Comparison of ENCODE assay signal across 8 mouse cellular contexts in genomic region chr9:44510355-44510871, GRCm38 (mm10). TPM values are rescaled to one million over a fixed set of nuclear protein-coding genes. Genes with fewer than 3 reads are reported as not detected.
DNase-seq lines count a peak whose midpoint lies in the region; ATAC-seq and TF ChIP-seq lines count a peak whose summit lies in the region.

No protein-coding gene starts in this region.

- no peak for ATAC-seq in heart, embryonic 13.5 days (ENCODE audit: extremely low read depth, insufficient number of reproducible peaks, low FRiP score, low TSS enrichment)
- ATAC-seq in liver, embryonic 11.5 days (replicated peaks; ENCODE audit: low FRiP score) = peak; percentile 11; the same call in 1 of the 2 replicates
- ATAC-seq in stomach, embryonic 16.5 days (ENCODE audit: insufficient read depth, low FRiP score) = no peak

- H3K4me3 ChIP-seq in kidney, adult 2 months (ENCODE audit: insufficient read depth, low read depth, low read length) = no peak overlapping the region
- H3K4me3 ChIP-seq in heart, embryonic 13.5 days = peak overlapping the region; percentile 51
- H3K4me3 ChIP-seq in liver, embryonic 11.5 days (ENCODE audit: low read depth, low read length) = peak overlapping the region; percentile 53
- H3K4me3 ChIP-seq in stomach, embryonic 16.5 days (replicated peaks; ENCODE audit: low read length) = peak overlapping the region; percentile 35; the same call in 1 of the 2 replicates

- H3K36me3 ChIP-seq in kidney, adult 2 months (ENCODE audit: control insufficient read depth, insufficient read depth, low read length) = no peaks in the 10 kb centered on the region; the same call in 1 of the 2 replicates
- peaks cover 40% of the 10 kb centered on the region for H3K36me3 ChIP-seq in heart, embryonic 13.5 days
- peaks cover 13% of the 10 kb centered on the region; the same call in 1 of the 2 replicates for H3K36me3 ChIP-seq in liver, embryonic 11.5 days (ENCODE audit: control insufficient read depth, insufficient read depth, low read length)
- H3K36me3 ChIP-seq in stomach, embryonic 16.5 days (ENCODE audit: control insufficient read depth, insufficient read depth, low read length) = peaks cover 22% of the 10 kb centered on the region

- no peak for TF ChIP-seq POLR2A in kidney, adult 2 months (IDR thresholded peaks at IDR 0.05; ENCODE audit: low read depth, low read length)
- TF ChIP-seq POLR2A in brain, embryonic 14.5 days (IDR thresholded peaks at IDR 0.05; ENCODE audit: borderline replicate concordance, extremely low read depth, insufficient read depth, insufficient read length, poor library complexity, severe bottlenecking) = no peak

- peak overlapping the region; percentile 83 for H3K9ac ChIP-seq in heart, embryonic 13.5 days
- H3K9ac ChIP-seq in liver, embryonic 11.5 days (ENCODE audit: low read depth, low read length) = no peak overlapping the region
- peak overlapping the region; percentile 65 for H3K9ac ChIP-seq in stomach, embryonic 16.5 days (ENCODE audit: low read length)

- intact Hi-C loops in gastrocnemius, postnatal 36 days (cut with DNase I) = loop anchor here (2.0 kb wide), 1 partner anchor 94 kb away; the partner anchor contains the start of gene Ddx6

- no peaks in the 10 kb centered on the region for H3K27me3 ChIP-seq in kidney, adult 2 months (replicated peaks; ENCODE audit: control insufficient read depth, insufficient read depth, low read length)
- H3K27me3 ChIP-seq in heart, embryonic 13.5 days (replicated peaks) = no peaks in the 10 kb centered on the region
- no peaks in the 10 kb centered on the region for H3K27me3 ChIP-seq in liver, embryonic 11.5 days (replicated peaks; ENCODE audit: control insufficient read depth, insufficient read depth, low read length)
- no peaks in the 10 kb centered on the region for H3K27me3 ChIP-seq in stomach, embryonic 16.5 days (ENCODE audit: control insufficient read depth, insufficient read depth, low read length)

- no peak overlapping the region for H3K27ac ChIP-seq in kidney, adult 2 months (ENCODE audit: insufficient read depth, low read depth, low read length)
- H3K27ac ChIP-seq in heart, embryonic 13.5 days (replicated peaks) = peak overlapping the region; percentile 80
- no peak overlapping the region for H3K27ac ChIP-seq in liver, embryonic 11.5 days (ENCODE audit: low read depth, low read length)
- peak overlapping the region; percentile 71; the same call in 1 of the 2 replicates for H3K27ac ChIP-seq in stomach, embryonic 16.5 days (ENCODE audit: low read length)

- peaks cover 18% of the 10 kb centered on the region for H3K4me1 ChIP-seq in kidney, adult 2 months (ENCODE audit: control insufficient read depth, insufficient read depth, low read length)
- H3K4me1 ChIP-seq in heart, embryonic 13.5 days = peaks cover 52% of the 10 kb centered on the region
- H3K4me1 ChIP-seq in liver, embryonic 11.5 days (replicated peaks; ENCODE audit: control insufficient read depth, insufficient read depth, low read length) = peaks cover 24% of the 10 kb centered on the region
- peaks cover 30% of the 10 kb centered on the region for H3K4me1 ChIP-seq in stomach, embryonic 16.5 days (ENCODE audit: control insufficient read depth, insufficient read depth, low read length)

- peak overlapping the region; percentile 73 for H3K4me2 ChIP-seq in heart, embryonic 13.5 days
- peak overlapping the region; percentile 77 for H3K4me2 ChIP-seq in liver, embryonic 11.5 days
- H3K4me2 ChIP-seq in stomach, embryonic 16.5 days (ENCODE audit: low read depth, low read length) = peak overlapping the region; percentile 57

- H3K9me3 ChIP-seq in heart, embryonic 13.5 days = no peaks in the 10 kb centered on the region
- no peaks in the 10 kb centered on the region for H3K9me3 ChIP-seq in liver, embryonic 11.5 days (ENCODE audit: control insufficient read depth, low read length)
- no peaks in the 10 kb centered on the region for H3K9me3 ChIP-seq in stomach, embryonic 16.5 days (replicated peaks; ENCODE audit: control insufficient read depth, low read length)

- peak; percentile 16 for DNase-seq in kidney, adult 18-20 months
- DNase-seq in kidney, adult 2 months = no peak
- DNase-seq in brain, embryonic 14.5 days (ENCODE audit: low read depth) = peak; percentile 41
- DNase-seq in liver, embryonic 11.5 days (ENCODE audit: low spot score) = no peak
- no peak for DNase-seq in layer of hippocampus, postnatal 36 days
- DNase-seq in gastrocnemius, postnatal 36 days = no peak

- TF ChIP-seq CTCF in kidney, adult 2 months (conservative IDR thresholded peaks at IDR 0.05; ENCODE audit: insufficient read depth, insufficient read length, low read depth, low read length) = no peak
- TF ChIP-seq CTCF in brain, embryonic 14.5 days (IDR thresholded peaks at IDR 0.05; ENCODE audit: borderline replicate concordance, extremely low read depth, insufficient read depth, insufficient read length) = no peak

- 44% methylated on average over 9 of the region's 9 CpGs for WGBS in kidney, adult 2 months
- 36% methylated on average over 9 of the region's 9 CpGs for WGBS in heart, embryonic 13.5 days
- 48% methylated on average over 9 of the region's 9 CpGs for WGBS in liver, embryonic 11.5 days
- WGBS in stomach, embryonic 16.5 days = 32% methylated on average over 9 of the region's 9 CpGs

RNA-seq across cellular contexts. Expression of gene Bcl9l, which starts 27.8 kb away (rescaled TPM):
- polyA plus RNA-seq in kidney, adult 2 months (2012; rRNA removed) = 23.1 and 25.1 TPM in 2 replicates
- 14.4 and 35.5 TPM in 2 replicates for polyA plus RNA-seq in brain, embryonic 14.5 days (2012; rRNA removed)
- 7.3 and 9.4 TPM in 2 replicates for polyA plus RNA-seq in heart, embryonic 13.5 days (2015; fragmentation: Nextera tagmentation; extraction: Ambion mirVana)
- 4.1 and 5.0 TPM in 2 replicates for polyA plus RNA-seq in liver, embryonic 11.5 days (2014; fragmentation: Nextera tagmentation; extraction: Ambion mirVana)
- 9.0 and 10.6 TPM in 2 replicates for polyA plus RNA-seq in stomach, embryonic 16.5 days (2015; fragmentation: Nextera tagmentation; extraction: Ambion mirVana)
- total RNA-seq in layer of hippocampus, postnatal 36 days (2021) = 10 to 100 TPM; 70.9 to 75.7 TPM
- 10 to 100 TPM; 25.7 to 42.5 TPM for total RNA-seq in gastrocnemius, postnatal 36 days (2021)

RNA-seq across cellular contexts. Expression of gene Cxcr5, which starts 51.3 kb away (rescaled TPM):
- polyA plus RNA-seq in kidney, adult 2 months (2012; rRNA removed) = 0.20 and 4.0 TPM in 2 replicates
- 0.03 and 0.04 TPM in 2 replicates for polyA plus RNA-seq in brain, embryonic 14.5 days (2012; rRNA removed)
- polyA plus RNA-seq in heart, embryonic 13.5 days (2015; fragmentation: Nextera tagmentation; extraction: Ambion mirVana) = not detected in 2 replicates
- polyA plus RNA-seq in liver, embryonic 11.5 days (2014; fragmentation: Nextera tagmentation; extraction: Ambion mirVana) = 0.47 TPM in 1 of 2 replicates, not detected in the other
- 0.34 and 0.49 TPM in 2 replicates for polyA plus RNA-seq in stomach, embryonic 16.5 days (2015; fragmentation: Nextera tagmentation; extraction: Ambion mirVana)
- total RNA-seq in layer of hippocampus, postnatal 36 days (2021) = not detected
- not detected for total RNA-seq in gastrocnemius, postnatal 36 days (2021)

RNA-seq across cellular contexts. Expression of gene Upk2, which starts 55.6 kb away (rescaled TPM):
- 9.0 and 11.6 TPM in 2 replicates for polyA plus RNA-seq in kidney, adult 2 months (2012; rRNA removed)
- polyA plus RNA-seq in brain, embryonic 14.5 days (2012; rRNA removed) = 0.08 TPM in 1 of 2 replicates, not detected in the other
- polyA plus RNA-seq in heart, embryonic 13.5 days (2015; fragmentation: Nextera tagmentation; extraction: Ambion mirVana) = not detected in 2 replicates
- not detected in 2 replicates for polyA plus RNA-seq in liver, embryonic 11.5 days (2014; fragmentation: Nextera tagmentation; extraction: Ambion mirVana)
- polyA plus RNA-seq in stomach, embryonic 16.5 days (2015; fragmentation: Nextera tagmentation; extraction: Ambion mirVana) = 31.1 and 39.0 TPM in 2 replicates
- not detected for total RNA-seq in layer of hippocampus, postnatal 36 days (2021)
- not detected for total RNA-seq in gastrocnemius, postnatal 36 days (2021)

Comparison
In these comparisons a context has a peak if more than half of its experiments do, and no peak if none do; other contexts are left out.
1. DNase-seq: peak in kidney, adult 18-20 months (single experiment) and brain, embryonic 14.5 days (single experiment); none in kidney, adult 2 months (single experiment), liver, embryonic 11.5 days (single experiment), layer of hippocampus, postnatal 36 days (0 of 2) and gastrocnemius, postnatal 36 days (0 of 2).
2. H3K27ac ChIP-seq: peak in heart, embryonic 13.5 days (single experiment) and stomach, embryonic 16.5 days (single experiment); none in kidney, adult 2 months (single experiment) and liver, embryonic 11.5 days (single experiment).
3. Peak in every context shown above with its lines, with median percentiles within 50 percentile points of each other: H3K4me2 ChIP-seq.